Mouse (Mus musculus): ENCODE measurements around the gene Gpr39. TPM values are rescaled to one million over a fixed set of nuclear protein-coding genes. Genes with fewer than 3 reads are reported as not detected.
"Not testable (repeated sequence)": the region's sequence is repeated elsewhere in the genome, so short reads cannot be mapped to it uniquely, and the experiment has no call there.

Gene Gpr39
- 0.07 and 0.26 TPM in 2 replicates for polyA plus RNA-seq (2014; fragmentation: Nextera tagmentation; extraction: Ambion mirVana)

- Histone ChIP-seq H3K9me3 (ENCODE audit: control insufficient read depth, low read length) (no peaks in the 10 kb centered on the region), H3K36me3 (ENCODE audit: control insufficient read depth, insufficient read depth, low read length) (no peaks in the 10 kb centered on the region), H3K4me2 (ENCODE audit: low read depth, low read length) (no peak within 1 kb of the TSS), H3K9ac (ENCODE audit: low read depth, low read length) (no peak within 1 kb of the TSS), H3K4me3 (ENCODE audit: low read depth, low read length) (no peak within 1 kb of the TSS), H3K4me1 (ENCODE audit: control insufficient read depth, insufficient read depth, low read length) (no peaks in the 10 kb centered on the region), H3K27me3 (replicated peaks; ENCODE audit: control insufficient read depth, insufficient read depth, low read length) (no peaks in the 10 kb centered on the region), H3K27ac (replicated peaks; ENCODE audit: low read depth, low read length) (no peak within 1 kb of the TSS)
- WGBS: 47% methylated on average over 15 of the region's 15 CpGs
- ATAC-seq (ENCODE audit: low read depth) (peak; percentile 6; the same call in 1 of the 2 replicates), DNase-seq (ENCODE audit: low spot score) (peak; percentile 30)
Observed at GRCm38 (mm10) chr1:125676790-125677273, at the start of gene Gpr39. Gene Gpr39, plus strand, starts transcription at chr1:125676995.

- Histone ChIP-seq H3K27me3 (replicated peaks; ENCODE audit: control insufficient read depth, insufficient read depth, low read length) (no peaks in the 10 kb centered on the region), H3K36me3 (ENCODE audit: control insufficient read depth, insufficient read depth, low read length) (no peaks in the 10 kb centered on the region), H3K27ac (replicated peaks; ENCODE audit: low read depth, low read length) (no peak overlapping the region), H3K4me3 (ENCODE audit: low read depth, low read length) (no peak overlapping the region), H3K4me1 (ENCODE audit: control insufficient read depth, insufficient read depth, low read length) (no peaks in the 10 kb centered on the region; the same call in 1 of the 2 replicates), H3K9me3 (ENCODE audit: control insufficient read depth, low read length) (0 out of 2 replicates have a peak, but pooled peaks cover 5% of the 10 kb centered on the region), H3K4me2 (ENCODE audit: low read depth, low read length) (no peak overlapping the region), H3K9ac (ENCODE audit: low read depth, low read length) (no peak overlapping the region)
- DNase-seq (ENCODE audit: low spot score): peak; percentile 76
- 57% methylated on average over 8 of the region's 8 CpGs for WGBS
- ATAC-seq (ENCODE audit: low read depth): 0 out of 2 replicates have a peak, but pooled peaks have one; percentile 67
Observed at GRCm38 (mm10) chr1:125639501-125640253, 37.1 kb upstream of the Gpr39 start.

GRCm38 (mm10) chr1:125643643-125644042 is 33.2 kb upstream of the Gpr39 start:
- Histone ChIP-seq H3K4me1 (ENCODE audit: control insufficient read depth, insufficient read depth, low read length) (no peaks in the 10 kb centered on the region; the same call in none of the 2 replicates), H3K4me2 (ENCODE audit: low read depth, low read length) (no peak overlapping the region), H3K27me3 (replicated peaks; ENCODE audit: control insufficient read depth, insufficient read depth, low read length) (0 out of 2 replicates have a peak, but pooled peaks cover 4% of the 10 kb centered on the region), H3K9ac (ENCODE audit: low read depth, low read length) (no peak overlapping the region), H3K4me3 (ENCODE audit: low read depth, low read length) (no peak overlapping the region), H3K27ac (replicated peaks; ENCODE audit: low read depth, low read length) (no peak overlapping the region), H3K36me3 (ENCODE audit: control insufficient read depth, insufficient read depth, low read length) (no peaks in the 10 kb centered on the region), H3K9me3 (ENCODE audit: control insufficient read depth, low read length) (no peaks in the 10 kb centered on the region)
- no peak for DNase-seq (ENCODE audit: low spot score)
- WGBS: 25% methylated on average over 1 of the region's 1 CpGs
- no peak for ATAC-seq (ENCODE audit: low read depth)

GRCm38 (mm10) chr1:125646816-125647215 is 30.0 kb upstream of the Gpr39 start:
- DNase-seq (ENCODE audit: low spot score); H3K9ac ChIP-seq (ENCODE audit: low read depth, low read length); H3K36me3 ChIP-seq (ENCODE audit: control insufficient read depth, insufficient read depth, low read length); H3K27ac ChIP-seq (replicated peaks; ENCODE audit: low read depth, low read length); H3K9me3 ChIP-seq (ENCODE audit: control insufficient read depth, low read length); H3K27me3 ChIP-seq (replicated peaks; ENCODE audit: control insufficient read depth, insufficient read depth, low read length); H3K4me1 ChIP-seq (ENCODE audit: control insufficient read depth, insufficient read depth, low read length); ATAC-seq (ENCODE audit: low read depth); H3K4me2 ChIP-seq (ENCODE audit: low read depth, low read length); H3K4me3 ChIP-seq (ENCODE audit: low read depth, low read length): not testable (repeated sequence)
- 91% methylated on average over 2 of the region's 2 CpGs for WGBS

- no peak overlapping the region for H3K9ac ChIP-seq (ENCODE audit: low read depth, low read length)
- no peak overlapping the region for H3K4me2 ChIP-seq (ENCODE audit: low read depth, low read length)
- no peak for ATAC-seq (ENCODE audit: low read depth)
- H3K4me1 ChIP-seq (ENCODE audit: control insufficient read depth, insufficient read depth, low read length): no peaks in the 10 kb centered on the region; the same call in 1 of the 2 replicates
- H3K27me3 ChIP-seq (replicated peaks; ENCODE audit: control insufficient read depth, insufficient read depth, low read length): 0 out of 2 replicates have a peak, but pooled peaks cover 4% of the 10 kb centered on the region
- H3K27ac ChIP-seq (replicated peaks; ENCODE audit: low read depth, low read length): no peak overlapping the region
- H3K36me3 ChIP-seq (ENCODE audit: control insufficient read depth, insufficient read depth, low read length): no peaks in the 10 kb centered on the region
- WGBS: 92% methylated on average over 4 of the region's 4 CpGs
- H3K4me3 ChIP-seq (ENCODE audit: low read depth, low read length): no peak overlapping the region
- no peaks in the 10 kb centered on the region for H3K9me3 ChIP-seq (ENCODE audit: control insufficient read depth, low read length)
- DNase-seq (ENCODE audit: low spot score): no peak
Observed at GRCm38 (mm10) chr1:125648011-125648410, 28.8 kb upstream of the Gpr39 start.

DNA sequence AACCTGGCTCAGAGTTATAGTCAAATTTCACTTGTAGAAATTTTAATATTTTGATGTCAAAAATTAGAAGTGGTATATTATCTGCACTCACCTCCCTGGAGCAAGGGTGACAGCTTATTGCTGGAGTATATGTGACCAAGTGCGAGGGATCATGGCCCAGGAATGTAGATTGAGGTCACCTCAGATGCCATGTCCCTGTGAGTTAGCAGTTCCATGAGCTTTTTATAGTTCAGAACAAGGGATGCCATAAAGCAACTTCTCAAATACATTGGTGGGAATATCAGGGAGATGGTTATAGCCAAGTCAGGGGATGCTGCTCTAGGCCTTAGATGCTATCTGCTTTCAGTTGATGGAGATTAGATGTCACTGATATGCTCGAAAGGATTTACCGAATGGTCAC is 27.7 kb upstream of the Gpr39 start:
- Histone ChIP-seq H3K36me3 (ENCODE audit: control insufficient read depth, insufficient read depth, low read length) (no peaks in the 10 kb centered on the region), H3K9me3 (ENCODE audit: control insufficient read depth, low read length) (no peaks in the 10 kb centered on the region), H3K27ac (replicated peaks; ENCODE audit: low read depth, low read length) (no peak overlapping the region), H3K4me3 (ENCODE audit: low read depth, low read length) (no peak overlapping the region), H3K4me2 (ENCODE audit: low read depth, low read length) (no peak overlapping the region), H3K27me3 (replicated peaks; ENCODE audit: control insufficient read depth, insufficient read depth, low read length) (0 out of 2 replicates have a peak, but pooled peaks cover 4% of the 10 kb centered on the region), H3K9ac (ENCODE audit: low read depth, low read length) (no peak overlapping the region), H3K4me1 (ENCODE audit: control insufficient read depth, insufficient read depth, low read length) (no peaks in the 10 kb centered on the region; the same call in 1 of the 2 replicates)
- DNase-seq (ENCODE audit: low spot score) (no peak), ATAC-seq (ENCODE audit: low read depth) (no peak)
- 90% methylated on average over 3 of the region's 3 CpGs for WGBS

GRCm38 (mm10) chr1:125652836-125653594 is 23.8 kb upstream of the Gpr39 start:
- Histone ChIP-seq H3K36me3 (ENCODE audit: control insufficient read depth, insufficient read depth, low read length) (no peaks in the 10 kb centered on the region), H3K9ac (ENCODE audit: low read depth, low read length) (no peak overlapping the region), H3K4me3 (ENCODE audit: low read depth, low read length) (no peak overlapping the region), H3K27me3 (replicated peaks; ENCODE audit: control insufficient read depth, insufficient read depth, low read length) (0 out of 2 replicates have a peak, but pooled peaks cover 4% of the 10 kb centered on the region), H3K4me1 (ENCODE audit: control insufficient read depth, insufficient read depth, low read length) (no peaks in the 10 kb centered on the region), H3K9me3 (ENCODE audit: control insufficient read depth, low read length) (peaks cover 3% of the 10 kb centered on the region; the same call in 1 of the 2 replicates), H3K27ac (replicated peaks; ENCODE audit: low read depth, low read length) (no peak overlapping the region), H3K4me2 (ENCODE audit: low read depth, low read length) (no peak overlapping the region)
- DNase-seq (ENCODE audit: low spot score): no peak
- 63% methylated on average over 1 of the region's 1 CpGs for WGBS
- no peak for ATAC-seq (ENCODE audit: low read depth)

DNA sequence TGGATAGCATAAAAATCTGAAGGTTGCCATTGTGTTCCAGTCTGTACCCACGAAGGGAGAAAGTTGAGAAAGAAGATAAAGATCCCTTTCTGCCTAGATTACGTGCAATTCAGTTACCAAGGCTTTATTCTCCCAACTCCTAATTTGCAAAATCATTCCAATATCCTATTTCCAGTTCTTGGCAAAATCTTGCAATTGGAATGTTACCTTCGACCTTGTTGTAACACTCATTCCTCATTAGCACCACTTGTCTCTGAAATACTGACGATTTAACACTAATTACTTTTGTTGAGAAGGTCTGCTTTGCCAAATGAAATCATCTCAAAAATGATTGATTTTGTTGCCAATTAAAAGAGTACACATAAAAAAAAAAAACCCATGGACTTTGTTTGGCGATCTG is 19.4 kb upstream of the Gpr39 start:
- ATAC-seq (ENCODE audit: low read depth): no peak
- no peak overlapping the region for H3K27ac ChIP-seq (replicated peaks; ENCODE audit: low read depth, low read length)
- no peaks in the 10 kb centered on the region for H3K27me3 ChIP-seq (replicated peaks; ENCODE audit: control insufficient read depth, insufficient read depth, low read length)
- H3K4me2 ChIP-seq (ENCODE audit: low read depth, low read length): no peak overlapping the region
- no peak overlapping the region for H3K9ac ChIP-seq (ENCODE audit: low read depth, low read length)
- H3K4me1 ChIP-seq (ENCODE audit: control insufficient read depth, insufficient read depth, low read length): no peaks in the 10 kb centered on the region
- DNase-seq (ENCODE audit: low spot score): no peak
- whole genome bisulfite sequencing: 79% methylated on average over 5 of the region's 5 CpGs
- peaks cover 3% of the 10 kb centered on the region; the same call in 1 of the 2 replicates for H3K9me3 ChIP-seq (ENCODE audit: control insufficient read depth, low read length)
- no peak overlapping the region for H3K4me3 ChIP-seq (ENCODE audit: low read depth, low read length)
- no peaks in the 10 kb centered on the region for H3K36me3 ChIP-seq (ENCODE audit: control insufficient read depth, insufficient read depth, low read length)

Data from embryonic facial prominence, embryonic 14.5 days (tissue).